Mouse (Mus musculus) small intestine, adult 2 months (tissue): ENCODE data around the gene Wdr89.

Experiments
- CTCF ChIP-seq: fragments of 200-500 bp; IDR thresholded peaks from 2 replicates; pipeline ENCODE4 v1.5.1; 2012; ENCODE audit warnings: low read depth, mild to moderate bottlenecking, control low read depth, inconsistent platforms, low read length, moderate library complexity, mixed read lengths; ENCODE audit not compliant: insufficient replicate concordance, insufficient read length; ENCODE audit errors: extremely low read depth
- POLR2A ChIP-seq: fragments of 200-500 bp; IDR thresholded peaks from 2 replicates; pipeline ENCODE4 v1.6.1; 2012; ENCODE audit warnings: low read depth, mild to moderate bottlenecking, control low read depth, inconsistent platforms, low read length, moderate library complexity

DNA sequence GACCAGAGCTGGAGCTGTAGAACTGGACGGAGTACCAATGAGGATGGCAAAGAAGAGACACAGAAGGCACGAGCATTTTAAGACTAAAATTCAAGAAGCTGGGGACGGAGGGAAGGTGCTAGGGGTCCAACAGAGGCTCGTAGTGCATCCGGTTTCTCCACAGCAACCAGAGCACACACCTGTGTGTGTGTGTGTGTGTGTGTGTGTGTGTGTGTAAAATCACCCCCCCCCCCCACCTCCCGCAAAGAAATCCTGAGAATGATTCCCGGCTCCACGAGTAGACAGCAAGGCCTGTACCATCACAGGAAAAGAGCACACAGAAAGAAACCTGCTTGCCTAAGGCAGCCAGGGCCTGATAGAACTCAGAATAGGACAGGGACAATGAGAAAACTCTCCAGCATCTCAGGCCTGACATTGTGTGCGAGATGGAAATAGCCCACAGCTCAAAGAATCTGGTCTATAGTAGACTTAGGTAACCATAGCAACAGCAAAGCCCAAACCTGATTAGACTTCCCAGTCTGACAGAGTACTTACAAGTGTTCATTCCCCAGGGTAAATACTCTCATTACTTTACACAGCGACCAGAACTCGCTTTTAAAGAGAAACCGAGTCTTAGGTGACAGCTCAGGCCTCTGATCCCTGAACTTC is 20.2 kb downstream of the Wdr89 start:
- TF ChIP-seq CTCF, result no peak
- TF ChIP-seq POLR2A, result no peak
